Mouse (Mus musculus): ENCODE measurements at regions not wholly inside any gene's neighbourhood (a gene's known extent, or its start where the extent isn't known, plus 50 kb on each side); places are given as distances from the start of the nearest gene placed in this dataset.

- no peak for ATAC-seq (replicated peaks; ENCODE audit: poor library complexity)
These were observed 620.0 kb downstream of the Dnah5 start for GRCm38 (mm10) chr15:28823526-28823925.

GRCm38 (mm10) chr15:28834831-28835230 lies 631.3 kb downstream of the Dnah5 start:
- ATAC-seq (replicated peaks; ENCODE audit: poor library complexity): no peak

- ATAC-seq (replicated peaks; ENCODE audit: poor library complexity): no peak
These were observed 636.8 kb downstream of the Dnah5 start for GRCm38 (mm10) chr15:28840322-28840721.

GRCm38 (mm10) chr15:28856419-28856818 lies 652.9 kb downstream of the Dnah5 start:
- peak; percentile 95 for ATAC-seq (replicated peaks; ENCODE audit: poor library complexity)

GRCm38 (mm10) chr15:28858176-28858575 lies 654.6 kb downstream of the Dnah5 start:
- peak; percentile 14; the same call in 1 of the 2 replicates for ATAC-seq (replicated peaks; ENCODE audit: poor library complexity)

- ATAC-seq (replicated peaks; ENCODE audit: poor library complexity): no peak
These were observed 660.5 kb downstream of the Dnah5 start for GRCm38 (mm10) chr15:28864101-28864500.

GRCm38 (mm10) chr15:28864913-28865312 lies 661.4 kb downstream of the Dnah5 start:
- ATAC-seq (replicated peaks; ENCODE audit: poor library complexity): no peak

- ATAC-seq (replicated peaks; ENCODE audit: poor library complexity): no peak
These were observed 669.4 kb downstream of the Dnah5 start for GRCm38 (mm10) chr15:28873001-28873400.

- ATAC-seq (replicated peaks; ENCODE audit: poor library complexity): no peak
These were observed 692.8 kb downstream of the Dnah5 start for GRCm38 (mm10) chr15:28896248-28896808.

GRCm38 (mm10) chr15:28922437-28922836 lies 718.9 kb downstream of the Dnah5 start:
- ATAC-seq (replicated peaks; ENCODE audit: poor library complexity): no peak

GRCm38 (mm10) chr15:28948245-28948644 lies 744.7 kb downstream of the Dnah5 start:
- no peak for ATAC-seq (replicated peaks; ENCODE audit: poor library complexity)
